Mouse (Mus musculus) liver (tissue): ENCODE measurements around the gene Hmgcs2.

Source experiments
- DNase-seq: peaks from one replicate; pipeline ENCODE4 v3.0.0-alpha.2; 2020; ENCODE audit warnings: mixed read lengths

The Hmgcs2 gene

GRCm38 (mm10) chr3:98280933-98281678 is 871 bp downstream of the Hmgcs2 start:
- peak; percentile 62 for DNase-seq

- DNase-seq: no peak
Measured at GRCm38 (mm10) chr3:98282422-98282821, 2.2 kb downstream of the Hmgcs2 start.

- DNase-seq: no peak
Measured at GRCm38 (mm10) chr3:98283205-98283604, 3.0 kb downstream of the Hmgcs2 start.

GRCm38 (mm10) chr3:98291044-98291443 is 10.8 kb downstream of the Hmgcs2 start:
- no peak for DNase-seq

GRCm38 (mm10) chr3:98295965-98296364 is 15.7 kb downstream of the Hmgcs2 start:
- DNase-seq: no peak

GRCm38 (mm10) chr3:98299391-98300100 is 19.3 kb downstream of the Hmgcs2 start:
- DNase-seq: no peak

- DNase-seq: no peak
Measured at GRCm38 (mm10) chr3:98300266-98300665, 20.0 kb downstream of the Hmgcs2 start.

GRCm38 (mm10) chr3:98301761-98302160 is 21.5 kb downstream of the Hmgcs2 start:
- DNase-seq: no peak

- no peak for DNase-seq
Measured at GRCm38 (mm10) chr3:98308606-98309005, 28.4 kb downstream of the Hmgcs2 start.

- no peak for DNase-seq
Measured at GRCm38 (mm10) chr3:98310456-98310855, 30.2 kb downstream of the Hmgcs2 start.

GRCm38 (mm10) chr3:98312867-98313266 is 32.6 kb downstream of the Hmgcs2 start:
- DNase-seq: peak; percentile 32

- DNase-seq: no peak
Measured at GRCm38 (mm10) chr3:98313294-98314155, 33.3 kb downstream of the Hmgcs2 start.

GRCm38 (mm10) chr3:98315181-98315580 is 34.9 kb downstream of the Hmgcs2 start:
- no peak for DNase-seq

- DNase-seq: no peak
Measured at GRCm38 (mm10) chr3:98317143-98317542, 36.9 kb downstream of the Hmgcs2 start.

GRCm38 (mm10) chr3:98319190-98319589 is 39.0 kb downstream of the Hmgcs2 start:
- no peak for DNase-seq

- DNase-seq: no peak
Measured at GRCm38 (mm10) chr3:98322209-98322608, 42.0 kb downstream of the Hmgcs2 start.

- no peak for DNase-seq
Measured at GRCm38 (mm10) chr3:98324235-98324634, 44.0 kb downstream of the Hmgcs2 start.

GRCm38 (mm10) chr3:98334010-98334409 is 53.8 kb downstream of the Hmgcs2 start:
- peak; percentile 40 for DNase-seq

GRCm38 (mm10) chr3:98335331-98335730 is 55.1 kb downstream of the Hmgcs2 start:
- no peak for DNase-seq

GRCm38 (mm10) chr3:98335886-98336285 is 55.7 kb downstream of the Hmgcs2 start:
- no peak for DNase-seq

GRCm38 (mm10) chr3:98336661-98337654 is 56.7 kb downstream of the Hmgcs2 start:
- DNase-seq: no peak

GRCm38 (mm10) chr3:98338584-98339041 is 58.4 kb downstream of the Hmgcs2 start:
- peak; percentile 67 for DNase-seq
